ENCODE assay signal across 8 mouse cellular contexts in genomic region chr9:106198962-106199458, GRCm38 (mm10). TPM values are rescaled to one million over a fixed set of nuclear protein-coding genes. Genes with fewer than 3 reads are reported as not detected.
DNase-seq lines count a peak whose midpoint lies in the region; ATAC-seq and TF ChIP-seq lines count a peak whose summit lies in the region.

No protein-coding gene starts in this region.

- H3K27ac ChIP-seq in ES-E14 (ENCODE audit: insufficient read depth, low read depth, low read length, poor library complexity, severe bottlenecking), result peak overlapping the region; percentile 54
- H3K27ac ChIP-seq in heart, postnatal 0 days (ENCODE audit: low read depth), result peak overlapping the region; percentile 4; the same call in 1 of the 2 replicates
- peak overlapping the region; percentile 80 for H3K27ac ChIP-seq in spleen, adult 2 months (ENCODE audit: insufficient read depth, low read length)

- H3K9ac ChIP-seq in ES-E14 (ENCODE audit: insufficient read depth, low read depth, low read length, poor library complexity, severe bottlenecking), result peak overlapping the region; percentile 89
- peak overlapping the region; percentile 55 for H3K9ac ChIP-seq in heart, postnatal 0 days (replicated peaks; ENCODE audit: low read depth, low read length)

- peaks cover 0 to 9% of the 10 kb centered on the region in 2 experiments; a peak in 1 of 4 replicates for H3K4me1 ChIP-seq in ES-E14 (ENCODE audit: control insufficient read depth in 2 of 2, insufficient read depth in 2 of 2, low read length in 2 of 2, poor library complexity in 1 of 2)
- H3K4me1 ChIP-seq in erythroblast, embryonic 14.5 days (ENCODE audit: control insufficient read depth), result peaks cover 48% of the 10 kb centered on the region
- peaks cover 16% of the 10 kb centered on the region for H3K4me1 ChIP-seq in heart, postnatal 0 days (ENCODE audit: control insufficient read depth, insufficient read depth)
- peaks cover 29% of the 10 kb centered on the region for H3K4me1 ChIP-seq in spleen, adult 2 months (ENCODE audit: control insufficient read depth, insufficient read depth, insufficient read length)

- H3K4me2 ChIP-seq in heart, postnatal 0 days (ENCODE audit: low read depth, low read length), result peak overlapping the region; percentile 61

- no peak for TF ChIP-seq POLR2A in spleen, adult 2 months (IDR thresholded peaks at IDR 0.05; ENCODE audit: low read depth, low read length)

- TF ChIP-seq CTCF in heart, postnatal 0 days (IDR thresholded peaks at IDR 0.05; ENCODE audit: low read depth), result no peak
- TF ChIP-seq CTCF in spleen, adult 2 months (IDR thresholded peaks at IDR 0.05; ENCODE audit: extremely low read depth, insufficient read depth, insufficient read length, insufficient replicate concordance), result no peak

- H3K4me3 ChIP-seq in ES-E14 (ENCODE audit: insufficient read depth in 1 of 2, low read depth in 1 of 2, low read length in 2 of 2, poor library complexity in 1 of 2, severe bottlenecking in 1 of 2), result peak overlapping the region; percentile 73 to 92
- peak overlapping the region; percentile 71 for H3K4me3 ChIP-seq in erythroblast, embryonic 14.5 days (replicated peaks)
- peak overlapping the region; percentile 61 for H3K4me3 ChIP-seq in heart, postnatal 0 days (ENCODE audit: low read depth, low read length)
- H3K4me3 ChIP-seq in spleen, adult 2 months (ENCODE audit: extremely low read depth, insufficient read depth, insufficient read length), result peak overlapping the region; percentile 73

- TF ChIP-seq EP300 in heart, postnatal 0 days (IDR thresholded peaks at IDR 0.05; ENCODE audit: low read depth), result no peak

- peak; percentile 56 for ATAC-seq in heart, postnatal 0 days (ENCODE audit: insufficient read depth, low read depth)
- peak; percentile 40 for ATAC-seq in megakaryocyte progenitor cell, adult 5-6 weeks (replicated peaks; ENCODE audit: poor library complexity)
- ATAC-seq in frontal cortex, adult (ENCODE audit: low TSS enrichment), result no peak

- DNase-seq in ES-E14 (ENCODE audit: low read depth, low spot score), result no peak
- peak; percentile 88 to 94 for DNase-seq in adrenal gland, postnatal 36 days
- peak; percentile 72 for DNase-seq in heart, postnatal 0 days (ENCODE audit: low spot score)
- DNase-seq in kidney, postnatal 36 days, result peak; percentile 85 to 93
- peak in 1 of 2 experiments; percentile 78 for DNase-seq in spleen, adult 2 months (ENCODE audit: low read depth in 1 of 2, low spot score in 2 of 2)

- H3K27me3 ChIP-seq in erythroblast, embryonic 14.5 days (ENCODE audit: control insufficient read depth), result peaks cover 9% of the 10 kb centered on the region
- H3K27me3 ChIP-seq in heart, postnatal 0 days (ENCODE audit: control insufficient read depth, insufficient read depth, low read length), result no peaks in the 10 kb centered on the region
- no peaks in the 10 kb centered on the region for H3K27me3 ChIP-seq in spleen, adult 2 months (ENCODE audit: control insufficient read depth, insufficient read depth, low read length)

- no peaks in the 10 kb centered on the region for H3K9me3 ChIP-seq in ES-E14 (ENCODE audit: control insufficient read depth, insufficient read depth, low read depth, low read length)
- H3K9me3 ChIP-seq in erythroblast, embryonic 14.5 days (ENCODE audit: control insufficient read depth, low read length), result no peaks in the 10 kb centered on the region
- H3K9me3 ChIP-seq in heart, postnatal 0 days (replicated peaks; ENCODE audit: control insufficient read depth, low read length), result no peaks in the 10 kb centered on the region

- peaks cover 23% of the 10 kb centered on the region for H3K36me3 ChIP-seq in ES-E14 (ENCODE audit: control insufficient read depth, insufficient read depth, low read length, poor library complexity, severe bottlenecking)
- peaks cover 17% of the 10 kb centered on the region for H3K36me3 ChIP-seq in erythroblast, embryonic 14.5 days (ENCODE audit: control insufficient read depth)
- H3K36me3 ChIP-seq in heart, postnatal 0 days (replicated peaks; ENCODE audit: control insufficient read depth, insufficient read depth, low read length), result 0 out of 2 replicates have a peak, but pooled peaks cover 12% of the 10 kb centered on the region
- H3K36me3 ChIP-seq in spleen, adult 2 months (ENCODE audit: control insufficient read depth, insufficient read depth, low read length), result peaks cover 17% of the 10 kb centered on the region

- WGBS in heart, postnatal 0 days, result under 1% methylated on average over 41 of the region's 51 CpGs
- 2% methylated on average over 41 of the region's 51 CpGs for WGBS in spleen, adult 2 months

- in situ Hi-C loops in ES-E14 (cut with MboI; ENCODE audit: low sequenced_read_pairs in 2 of 2, unreplicated experiment in 2 of 2), result no loop called here

TF ChIP-seq in ES-E14, 5 proteins besides CTCF, POLR2A, EP300 and RAD21:
- TF ChIP-seq ZC3H11A (IDR thresholded peaks at IDR 0.05; ENCODE audit: borderline replicate concordance, low read depth, low read length), result no peak
- TF ChIP-seq CHD2 (IDR thresholded peaks at IDR 0.05; ENCODE audit: low read depth, low read length), result no peak
- TF ChIP-seq ZNF384 (IDR thresholded peaks at IDR 0.05; ENCODE audit: low read depth, low read length), result no peak
- TF ChIP-seq MAFK (IDR thresholded peaks at IDR 0.05; ENCODE audit: insufficient read depth, low read depth, low read length), result no peak
- no peak for TF ChIP-seq HCFC1 (IDR thresholded peaks at IDR 0.05; ENCODE audit: borderline replicate concordance, insufficient read depth, low read length)

RNA-seq across cellular contexts. Expression of gene Ppm1m, which starts 0.5 kb away (rescaled TPM):
- 40.6 and 53.9 TPM in 2 replicates for total RNA-seq in ES-E14 (2012; rRNA removed)
- total RNA-seq in adrenal gland, postnatal 36 days (2021), result 100 to 1,000 TPM in 1 of 2 experiments, 10 to 100 TPM in 1; 90.8 to 117 TPM
- polyA plus RNA-seq in erythroblast, embryonic 14.5 days (2012), result 0.33 and 0.45 TPM in 2 replicates
- 7.5 and 22.8 TPM in 2 replicates for total RNA-seq in heart, postnatal 0 days (2014; rRNA removed; ENCODE audit: low replicate concordance)
- 13.1 and 15.1 TPM in 2 replicates for polyA plus RNA-seq in heart, postnatal 0 days (2015; fragmentation: Nextera tagmentation; extraction: Ambion mirVana)
- total RNA-seq in megakaryocyte progenitor cell, adult 5-6 weeks (2015), result 14.3 and 16.9 TPM in 2 replicates
- total RNA-seq in megakaryocyte progenitor cell, adult 5-6 weeks (2017), result 15.5 and 23.7 TPM in 2 replicates
- 87.4 and 95.8 TPM in 2 replicates for polyA plus RNA-seq in spleen, adult 2 months (2012; rRNA removed)

RNA-seq across cellular contexts. Expression of gene Twf2, which starts 3.9 kb away (rescaled TPM):
- 135 and 139 TPM in 2 replicates for total RNA-seq in ES-E14 (2012; rRNA removed)
- total RNA-seq in adrenal gland, postnatal 36 days (2021), result 100 to 1,000 TPM in 1 of 2 experiments, 10 to 100 TPM in 1; 64.8 to 117 TPM
- 0.48 and 0.87 TPM in 2 replicates for polyA plus RNA-seq in erythroblast, embryonic 14.5 days (2012)
- 92.1 and 105 TPM in 2 replicates for total RNA-seq in heart, postnatal 0 days (2014; rRNA removed; ENCODE audit: low replicate concordance)
- polyA plus RNA-seq in heart, postnatal 0 days (2015; fragmentation: Nextera tagmentation; extraction: Ambion mirVana), result 57.3 and 64.2 TPM in 2 replicates
- 45.1 and 46.4 TPM in 2 replicates for total RNA-seq in megakaryocyte progenitor cell, adult 5-6 weeks (2015)
- 67.5 and 80.6 TPM in 2 replicates for total RNA-seq in megakaryocyte progenitor cell, adult 5-6 weeks (2017)
- 90.9 and 93.3 TPM in 2 replicates for polyA plus RNA-seq in spleen, adult 2 months (2012; rRNA removed)

RNA-seq across cellular contexts. Expression of gene Tlr9, which starts 23.4 kb away (rescaled TPM):
- 0.09 TPM in 1 of 2 replicates, not detected in the other for total RNA-seq in ES-E14 (2012; rRNA removed)
- under 1 TPM; 0.89 TPM for total RNA-seq in adrenal gland, postnatal 36 days (2021)
- 0.01 TPM in 1 of 2 replicates, not detected in the other for polyA plus RNA-seq in erythroblast, embryonic 14.5 days (2012)
- total RNA-seq in heart, postnatal 0 days (2014; rRNA removed; ENCODE audit: low replicate concordance), result not detected in 2 replicates
- 0.04 and 0.05 TPM in 2 replicates for polyA plus RNA-seq in heart, postnatal 0 days (2015; fragmentation: Nextera tagmentation; extraction: Ambion mirVana)
- total RNA-seq in megakaryocyte progenitor cell, adult 5-6 weeks (2015), result 2.2 and 4.5 TPM in 2 replicates
- total RNA-seq in megakaryocyte progenitor cell, adult 5-6 weeks (2017), result 0.37 and 0.46 TPM in 2 replicates
- 65.3 and 90.7 TPM in 2 replicates for polyA plus RNA-seq in spleen, adult 2 months (2012; rRNA removed)

RNA-seq across cellular contexts. Expression of gene Wdr82, which starts 28.3 kb away (rescaled TPM):
- total RNA-seq in ES-E14 (2012; rRNA removed), result 83.7 and 95.8 TPM in 2 replicates
- total RNA-seq in adrenal gland, postnatal 36 days (2021), result 10 to 100 TPM; 74.4 to 81.3 TPM
- 0.41 and 0.51 TPM in 2 replicates for polyA plus RNA-seq in erythroblast, embryonic 14.5 days (2012)
- 122 and 124 TPM in 2 replicates for total RNA-seq in heart, postnatal 0 days (2014; rRNA removed; ENCODE audit: low replicate concordance)
- polyA plus RNA-seq in heart, postnatal 0 days (2015; fragmentation: Nextera tagmentation; extraction: Ambion mirVana), result 13.9 and 14.3 TPM in 2 replicates
- 58.1 and 58.5 TPM in 2 replicates for total RNA-seq in megakaryocyte progenitor cell, adult 5-6 weeks (2015)
- 63.6 and 72.5 TPM in 2 replicates for total RNA-seq in megakaryocyte progenitor cell, adult 5-6 weeks (2017)
- 41.3 and 53.3 TPM in 2 replicates for polyA plus RNA-seq in spleen, adult 2 months (2012; rRNA removed)

RNA-seq across cellular contexts. Expression of gene Glyctk, which starts 41.1 kb away (rescaled TPM):
- 3.2 and 5.5 TPM in 2 replicates for total RNA-seq in ES-E14 (2012; rRNA removed)
- 1 to 10 TPM; 2.3 to 2.4 TPM for total RNA-seq in adrenal gland, postnatal 36 days (2021)
- polyA plus RNA-seq in erythroblast, embryonic 14.5 days (2012), result 0.04 and 0.07 TPM in 2 replicates
- total RNA-seq in heart, postnatal 0 days (2014; rRNA removed; ENCODE audit: low replicate concordance), result 2.0 and 2.5 TPM in 2 replicates
- polyA plus RNA-seq in heart, postnatal 0 days (2015; fragmentation: Nextera tagmentation; extraction: Ambion mirVana), result 0.90 and 1.1 TPM in 2 replicates
- total RNA-seq in megakaryocyte progenitor cell, adult 5-6 weeks (2015), result 0.37 and 0.39 TPM in 2 replicates
- 0.98 and 1.2 TPM in 2 replicates for total RNA-seq in megakaryocyte progenitor cell, adult 5-6 weeks (2017)
- polyA plus RNA-seq in spleen, adult 2 months (2012; rRNA removed), result 6.5 and 6.9 TPM in 2 replicates

Comparison
In these comparisons a context has a peak if more than half of its experiments do, and no peak if none do; other contexts are left out.
1. H3K27ac ChIP-seq: peak in every context shown above with its lines; median percentile 80 in spleen, adult 2 months; 54 in ES-E14; 4 in heart, postnatal 0 days.